Mouse (Mus musculus) C2C12 (cell line): ENCODE results near the gene Eef1g. TPM values are rescaled to one million over a fixed set of nuclear protein-coding genes. Genes with fewer than 3 reads are reported as not detected.

ENCODE experiments used
- H3K27me3 ChIP-seq: one replicate; pipeline ENCODE4 v1.6.1; 2011; ENCODE audit not compliant: control insufficient read depth, insufficient read depth, insufficient read length
- H3K36me3 ChIP-seq: one replicate; pipeline ENCODE4 v1.6.1; 2011; ENCODE audit not compliant: control insufficient read depth, insufficient read depth
- H3K4me3 ChIP-seq: one replicate; pipeline ENCODE4 v1.5.1; 2011; ENCODE audit warnings: mild to moderate bottlenecking, control low read depth; ENCODE audit not compliant: poor library complexity, insufficient read depth, severe bottlenecking
- H3K79me2 ChIP-seq: one replicate; pipeline ENCODE4 v1.6.1; 2011; ENCODE audit not compliant: control insufficient read depth, insufficient read depth
- H3K79me3 ChIP-seq: one replicate; pipeline ENCODE4 v1.6.1; 2011; ENCODE audit warnings: low read depth, control low read depth
- H3ac ChIP-seq: one replicate; pipeline ENCODE3; 2011; ENCODE audit warnings: low read depth; ENCODE audit not compliant: control insufficient read depth, insufficient read length
- CEBPB ChIP-seq: IDR thresholded peaks from one replicate; pipeline ENCODE4 v1.6.1; 2011; ENCODE audit warnings: low read depth, mild to moderate bottlenecking, control low read depth, moderate library complexity
- CTCF ChIP-seq: IDR thresholded peaks from one replicate; pipeline ENCODE4 v1.5.1; 2011; ENCODE audit not compliant: control insufficient read depth, insufficient read depth, insufficient read length
- FOSL1 ChIP-seq: IDR thresholded peaks from one replicate; pipeline ENCODE4 v1.8.0; 2011; ENCODE audit warnings: mild to moderate bottlenecking, low read length; ENCODE audit not compliant: poor library complexity, insufficient read depth, severe bottlenecking
- MAX ChIP-seq: IDR thresholded peaks from one replicate; pipeline ENCODE4 v1.6.1; 2011; ENCODE audit warnings: mild to moderate bottlenecking, control low read depth
- MYOD1 ChIP-seq: IDR thresholded peaks from one replicate; pipeline ENCODE4 v1.6.1; 2011; ENCODE audit warnings: low read depth; ENCODE audit not compliant: control insufficient read depth, insufficient read length
- MYOG ChIP-seq: IDR thresholded peaks from one replicate; pipeline ENCODE4 v1.6.1; 2011; ENCODE audit not compliant: control insufficient read depth, insufficient read length; ENCODE audit errors: extremely low read depth
- USF1 ChIP-seq: IDR thresholded peaks from one replicate; pipeline ENCODE4 v1.6.1; 2011; ENCODE audit warnings: low read depth, mild to moderate bottlenecking, control low read depth, moderate library complexity
- polyA plus RNA-seq: library from polyadenylated mRNA; unstranded; fragments of >200 nt; fragmentation: generic; extraction: Trizol; gene quantifications from one replicate; pipeline ENCODE4 v1.2.1, GENCODE M21; 2012; ENCODE audit warnings: missing spikeins

Gene Eef1g
- polyA plus RNA-seq, 1 experiment: 1,028 TPM

DNA sequence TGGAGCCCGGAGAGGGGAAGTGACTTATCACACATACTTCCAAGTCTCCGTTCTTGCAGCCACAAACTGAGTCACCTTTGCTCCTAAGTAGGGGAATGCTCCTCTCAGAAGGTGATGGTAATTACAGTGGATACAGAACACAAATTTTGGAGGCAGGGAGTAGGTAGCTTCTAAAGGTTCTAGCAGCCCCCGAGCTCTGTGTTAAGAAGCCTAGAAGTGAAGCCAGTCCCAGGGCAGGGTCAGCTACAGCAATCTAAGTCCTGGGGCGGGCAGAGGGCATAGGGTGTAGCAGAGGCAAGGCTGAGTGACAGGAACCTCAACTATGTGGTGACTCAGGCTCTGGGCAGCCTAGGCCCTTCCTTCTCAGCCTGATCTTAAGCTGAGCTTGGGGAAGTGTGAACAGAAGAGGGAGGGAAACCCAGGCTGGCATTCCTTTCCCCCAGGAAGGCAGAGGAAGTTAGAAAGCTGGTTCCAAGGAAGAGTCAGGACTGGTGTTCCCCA lies 16.4 kb downstream of the Eef1g start:
- TF ChIP-seq MYOD1 (peak; percentile 48), MYOG (no peak), USF1 (no peak), FOSL1 (peak; percentile 1), CTCF (no peak), CEBPB (no peak), MAX (no peak)
- H3K36me3 ChIP-seq: peaks cover 31% of the 10 kb centered on the region
- H3K27me3 ChIP-seq: no peaks in the 10 kb centered on the region
- H3ac ChIP-seq: peak overlapping the region; percentile 38
- peaks cover 70% of the 10 kb centered on the region for H3K79me2 ChIP-seq
- H3K79me3 ChIP-seq: peaks cover 18% of the 10 kb centered on the region
- H3K4me3 ChIP-seq: no peak overlapping the region

DNA sequence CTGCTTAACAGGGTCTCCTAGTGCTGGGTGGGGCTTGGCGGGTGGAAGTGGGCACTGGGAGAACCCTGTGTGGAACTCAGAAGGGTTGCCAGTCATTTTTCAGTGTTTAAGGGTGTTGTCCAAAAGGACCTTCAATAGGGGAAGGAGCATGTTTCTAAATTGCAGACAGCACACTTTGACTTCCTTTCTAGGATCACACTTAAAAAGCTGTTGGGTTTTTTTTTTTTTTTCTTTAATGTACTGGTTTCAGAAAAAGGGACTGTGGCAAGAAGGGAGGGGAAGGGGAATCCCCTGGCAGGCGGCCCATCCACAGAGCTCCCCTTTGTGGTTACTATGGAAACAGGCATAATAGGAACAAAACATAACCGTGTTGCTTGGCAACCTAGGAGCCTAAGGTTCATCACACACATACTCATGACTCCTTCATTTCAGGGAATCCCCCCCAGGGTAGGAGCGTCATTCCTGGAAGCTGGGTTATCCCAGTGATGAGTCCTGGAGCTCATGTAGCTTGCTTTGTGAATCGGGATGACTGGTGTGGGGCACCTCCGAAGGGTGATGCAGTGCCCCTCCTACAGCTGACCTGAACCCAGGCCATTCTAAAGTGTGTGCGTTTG lies 17.5 kb downstream of the Eef1g start:
- peak; percentile 34 for TF ChIP-seq MAX
- no peak for TF ChIP-seq CTCF
- Histone ChIP-seq H3K79me2 (peaks cover 70% of the 10 kb centered on the region), H3K27me3 (no peaks in the 10 kb centered on the region), H3K36me3 (peaks cover 20% of the 10 kb centered on the region), H3K4me3 (no peak overlapping the region), H3ac (no peak overlapping the region), H3K79me3 (peaks cover 13% of the 10 kb centered on the region)

DNA sequence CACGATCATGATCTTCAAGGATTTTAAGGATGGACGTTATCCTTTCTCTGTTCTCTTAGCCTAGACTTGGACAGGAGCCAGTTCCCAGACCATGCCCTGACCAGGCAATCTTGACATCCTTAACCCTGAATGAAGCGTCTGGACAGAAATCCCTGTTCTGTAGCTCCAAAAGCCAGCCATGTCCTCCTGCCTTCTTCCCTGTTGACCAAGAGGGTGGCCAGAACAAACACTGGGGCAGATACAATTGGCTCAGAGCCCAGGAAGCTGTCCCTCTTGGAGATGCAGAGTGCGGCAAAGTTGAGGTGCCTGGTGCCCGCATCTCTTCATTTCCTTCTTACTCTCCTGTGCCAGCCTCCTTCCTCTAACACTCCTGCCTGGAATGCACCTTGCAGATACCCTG lies 19.1 kb downstream of the Eef1g start:
- Histone ChIP-seq H3K79me3 (peaks cover 24% of the 10 kb centered on the region), H3K79me2 (peaks cover 75% of the 10 kb centered on the region), H3K4me3 (no peak overlapping the region), H3K36me3 (peaks cover 5% of the 10 kb centered on the region), H3K27me3 (no peaks in the 10 kb centered on the region), H3ac (no peak overlapping the region)
- TF ChIP-seq USF1 (no peak), CEBPB (no peak), MYOG (no peak)

DNA sequence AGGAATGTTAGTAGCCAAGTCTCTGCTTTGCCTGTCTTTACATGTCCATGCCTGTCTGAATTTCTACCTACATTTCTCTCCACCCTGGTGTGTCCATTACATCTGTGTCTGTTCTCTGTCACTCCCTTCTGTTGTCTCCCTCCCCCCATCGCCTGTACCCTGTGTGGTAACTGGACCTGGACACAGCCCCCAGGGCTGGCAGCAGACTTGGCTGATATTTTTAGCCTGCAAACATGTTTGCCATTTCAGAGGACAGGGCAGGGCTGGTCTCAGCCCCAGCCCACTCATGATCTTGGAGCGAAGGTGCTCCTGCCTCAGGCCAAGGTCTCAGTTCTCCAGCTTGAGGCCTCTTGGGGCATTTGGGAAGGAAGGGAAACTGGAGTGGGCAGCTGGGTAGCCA lies 21.0 kb downstream of the Eef1g start:
- H3K36me3 ChIP-seq: peaks cover 17% of the 10 kb centered on the region
- no peaks in the 10 kb centered on the region for H3K27me3 ChIP-seq
- H3K4me3 ChIP-seq: no peak overlapping the region
- TF ChIP-seq CEBPB: no peak
- no peak for TF ChIP-seq CTCF
- no peak for TF ChIP-seq USF1
- TF ChIP-seq FOSL1: no peak
- TF ChIP-seq MYOG: no peak
- no peak for TF ChIP-seq MYOD1
- TF ChIP-seq MAX: no peak
- H3K79me3 ChIP-seq: peaks cover 44% of the 10 kb centered on the region
- peaks cover 92% of the 10 kb centered on the region for H3K79me2 ChIP-seq
- H3ac ChIP-seq: no peak overlapping the region

DNA sequence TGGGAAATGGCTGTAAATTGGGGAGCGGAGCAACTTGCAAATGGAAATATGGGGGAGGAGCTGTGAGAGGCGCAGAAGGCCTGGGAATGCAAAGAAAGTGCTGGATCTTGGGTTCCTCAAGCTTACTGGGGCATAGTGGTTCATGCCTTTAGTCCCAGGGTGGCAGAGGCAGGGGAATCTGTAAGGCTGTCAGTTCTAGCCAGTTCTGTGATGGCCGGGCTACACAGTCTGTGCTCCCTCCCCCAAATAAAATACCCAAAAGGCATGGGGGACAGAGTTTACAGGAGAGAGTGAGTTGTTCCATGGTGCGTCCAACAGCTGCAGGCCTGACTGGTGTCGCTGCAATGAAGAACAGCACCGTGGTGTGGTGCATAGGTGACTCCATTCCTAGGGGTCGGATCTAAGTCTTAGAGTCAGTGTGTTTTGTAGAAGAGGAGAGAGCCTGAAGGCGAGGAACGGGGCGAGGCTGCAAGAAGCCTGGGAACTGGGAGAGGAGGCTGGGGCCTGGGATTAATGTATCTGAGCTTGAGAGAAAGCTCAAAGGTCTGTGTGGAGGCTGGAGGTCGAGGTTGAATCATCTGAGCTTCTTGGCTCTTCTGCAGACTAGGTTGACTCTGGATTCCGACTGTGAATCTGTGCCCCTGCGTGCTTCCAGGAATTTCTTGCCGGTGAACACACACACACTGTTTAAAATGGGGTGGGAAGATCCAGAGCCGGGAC lies 21.7 kb downstream of the Eef1g start:
- peak overlapping the region; percentile 99 for H3K4me3 ChIP-seq
- H3K36me3 ChIP-seq: peaks cover 24% of the 10 kb centered on the region
- TF ChIP-seq FOSL1 (no peak), USF1 (no peak), CEBPB (no peak), MYOG (no peak), CTCF (no peak), MYOD1 (no peak), MAX (no peak)

DNA sequence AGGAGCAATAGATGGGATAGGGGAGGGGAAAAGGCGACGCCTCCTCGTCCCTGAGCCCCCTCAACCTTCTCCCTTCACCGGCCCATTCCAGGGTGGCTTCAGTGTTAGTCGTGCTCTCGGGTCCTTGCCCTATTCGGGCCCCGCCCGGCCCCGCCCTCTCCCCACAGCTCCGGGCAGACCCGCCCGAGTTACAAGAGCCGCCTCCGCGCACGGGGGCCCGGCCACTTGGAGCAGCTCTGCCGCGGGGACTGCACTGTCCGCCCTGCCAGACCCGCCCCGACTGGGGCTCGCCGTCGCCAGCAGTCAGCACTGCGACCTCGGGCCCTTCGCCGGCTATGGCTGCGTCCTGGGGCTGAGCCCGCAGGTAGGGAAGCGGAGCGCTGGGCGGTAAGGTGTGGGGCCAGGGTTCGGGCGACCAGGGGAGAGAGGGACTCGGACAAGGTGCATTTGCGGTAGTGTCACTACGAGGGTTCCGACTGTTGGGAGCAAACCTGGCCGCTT lies 22.3 kb downstream of the Eef1g start, which contains the start of gene Ahnak:
Ahnak (plus strand) TSS at position 219 of the 501 bp plus-strand sequence.
- H3K27me3 ChIP-seq: no peaks in the 10 kb centered on the region
- H3K36me3 ChIP-seq: peaks cover 30% of the 10 kb centered on the region
- H3K79me2 ChIP-seq: peaks cover 100% of the 10 kb centered on the region

More for the DNA sequence above, 21.7 kb downstream of the Eef1g start:
- Histone ChIP-seq H3K79me2 (peaks cover 99% of the 10 kb centered on the region), H3K27me3 (no peaks in the 10 kb centered on the region), H3K79me3 (peaks cover 51% of the 10 kb centered on the region), H3ac (peak overlapping the region; percentile 60)

More for the DNA sequence above, 22.3 kb downstream of the Eef1g start, which contains the start of gene Ahnak:
- H3K79me3 ChIP-seq: peaks cover 57% of the 10 kb centered on the region
- TF ChIP-seq USF1 (no peak), CTCF (no peak), MYOG (no peak), MAX (no peak), MYOD1 (no peak), FOSL1 (no peak), CEBPB (no peak)
- peak within 1 kb of the TSS; percentile 99 for H3K4me3 ChIP-seq
- H3ac ChIP-seq: peak within 1 kb of the TSS; percentile 99
